Mouse (Mus musculus) neural tube, embryonic 14.5 days (tissue): ENCODE results near the gene Krt87. TPM values are rescaled to one million over a fixed set of nuclear protein-coding genes. Genes with fewer than 3 reads are reported as not detected.

Experiments
- ATAC-seq: fragments of 200-750 bp; cut with Nextera tagmentation; 2 replicates; pipeline ENCODE4 v1.8.0; 2017; ENCODE audit warnings: low read depth, mild to moderate bottlenecking, moderate TSS enrichment, moderate library complexity
- H3K27ac ChIP-seq: fragments of 300-500 bp; sonication (generic); 2 replicates; pipeline ENCODE4 v1.5.1; 2014; ENCODE audit warnings: low read depth, mild to moderate bottlenecking, control low read depth, low read length, moderate library complexity, mixed read lengths
- H3K27me3 ChIP-seq: fragments of 300-500 bp; sonication (generic); 2 replicates; pipeline ENCODE4 v1.6.1; 2014; ENCODE audit warnings: low read length; ENCODE audit not compliant: control insufficient read depth, insufficient read depth
- H3K36me3 ChIP-seq: fragments of 300-500 bp; sonication (generic); 2 replicates; pipeline ENCODE4 v1.6.1; 2014; ENCODE audit warnings: low read length, mixed read lengths; ENCODE audit not compliant: control insufficient read depth, insufficient read depth
- H3K4me1 ChIP-seq: fragments of 300-500 bp; sonication (generic); 2 replicates; pipeline ENCODE4 v1.6.1; 2014; ENCODE audit warnings: low read length; ENCODE audit not compliant: control insufficient read depth, insufficient read depth
- H3K4me2 ChIP-seq: fragments of 300-500 bp; sonication (generic); 2 replicates; pipeline ENCODE4 v1.6.1; 2014; ENCODE audit warnings: mild to moderate bottlenecking, low read depth, low read length, control low read depth
- H3K4me3 ChIP-seq: fragments of 300-500 bp; sonication (generic); 2 replicates; pipeline ENCODE4 v1.5.1; 2014; ENCODE audit warnings: low read depth, low read length, control low read depth, mixed read lengths
- H3K9ac ChIP-seq: fragments of 300-500 bp; sonication (generic); replicated peaks from 2 replicates; pipeline ENCODE4 v1.6.1; 2014; ENCODE audit warnings: low read depth, mild to moderate bottlenecking, control low read depth, low read length, mixed read lengths
- H3K9me3 ChIP-seq: fragments of 300-500 bp; sonication (generic); 2 replicates; pipeline ENCODE4 v1.6.1; 2016; ENCODE audit warnings: low read length; ENCODE audit not compliant: control insufficient read depth
- WGBS: fragments of 180-500 bp; shearing (Covaris S2); extraction: QIAGEN DNeasy Blood & Tissue Kit; methylation state at CpG from one replicate; pipeline ENCODE4 v1.1.7; 2014; 5-methylcytosine and 5-hydroxymethylcytosine counted together
- polyA plus RNA-seq: library from polyadenylated mRNA; unstranded; fragments of >200 nt; fragmentation: Nextera tagmentation; extraction: Ambion mirVana; gene quantifications from 2 replicates; pipeline ENCODE4 v1.2.1, GENCODE M21; 2014

Gene Krt87
- polyA plus RNA-seq, 1 experiment from 2014 or later = 0.19 TPM

DNA sequence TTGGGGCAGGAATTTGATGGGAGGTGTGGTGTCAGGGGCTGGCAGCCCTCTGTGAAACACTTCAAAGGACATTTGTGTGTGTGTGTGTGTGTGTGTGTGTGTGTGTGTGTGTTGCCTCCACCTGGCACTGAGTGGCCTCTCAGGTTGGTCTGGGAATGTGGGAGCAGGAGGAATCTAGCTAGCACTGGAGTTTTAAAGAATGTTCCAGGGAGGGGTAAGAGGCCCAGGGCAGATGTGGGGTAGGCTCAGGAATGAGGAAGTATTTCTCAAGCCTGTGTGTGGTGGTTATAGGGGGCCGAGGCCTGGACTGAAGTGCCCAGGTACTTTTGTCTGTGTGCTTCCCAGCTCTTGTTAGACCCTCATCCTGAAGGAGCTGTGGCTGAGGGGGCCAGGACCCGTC is 27.8 kb downstream of the Krt87 start, which contains the start of gene Krt7:
Gene Krt7, plus strand, starts transcription at position 269 of the 400 bp plus-strand sequence.
- 50% methylated on average over 2 of the region's 2 CpGs for WGBS
- no peak within 1 kb of the TSS for H3K4me2 ChIP-seq
- no peak within 1 kb of the TSS for H3K9ac ChIP-seq
- no peaks in the 10 kb centered on the region for H3K4me1 ChIP-seq
- no peaks in the 10 kb centered on the region for H3K36me3 ChIP-seq
- H3K4me3 ChIP-seq = no peak within 1 kb of the TSS
- H3K27me3 ChIP-seq = peaks cover 9% of the 10 kb centered on the region
- no peak for ATAC-seq
- no peaks in the 10 kb centered on the region for H3K9me3 ChIP-seq
- H3K27ac ChIP-seq = no peak within 1 kb of the TSS

DNA sequence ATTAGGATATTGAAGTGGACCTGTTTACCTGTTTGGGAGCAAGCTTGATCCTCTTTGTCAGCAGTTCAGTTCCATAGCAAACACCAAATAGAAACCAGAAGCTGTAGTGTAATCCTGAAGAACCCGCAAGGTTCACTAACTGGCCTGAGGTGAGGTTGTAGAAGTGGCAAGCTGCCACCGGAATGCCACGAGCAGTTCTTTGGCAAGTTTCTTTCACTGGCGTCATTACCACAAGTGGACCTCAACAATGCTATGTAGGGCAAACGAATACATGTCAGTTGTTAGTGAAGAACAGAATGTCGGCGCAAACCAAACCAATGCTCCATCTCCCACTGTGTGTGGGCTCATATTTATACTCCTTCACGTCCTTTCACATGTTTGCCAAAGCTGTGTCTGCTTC is 40.3 kb downstream of the Krt87 start:
- no peak for ATAC-seq

DNA sequence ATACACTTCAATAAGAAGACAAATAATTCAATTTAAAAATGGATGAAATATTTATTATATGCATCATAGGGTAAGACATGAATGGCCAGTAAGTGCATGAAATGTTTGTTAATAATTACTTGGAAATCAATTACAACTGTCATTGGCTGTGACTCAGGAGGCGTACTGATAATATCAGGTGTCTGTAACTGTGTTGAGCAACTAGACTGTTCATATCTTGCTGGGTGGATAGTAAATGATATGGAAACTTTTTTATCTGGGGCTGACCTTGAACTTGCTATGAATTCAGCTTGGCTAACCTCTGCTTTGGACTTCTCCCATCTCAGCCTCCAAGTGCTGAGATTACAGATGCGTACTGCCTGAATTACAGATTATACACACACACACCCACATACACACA is 40.9 kb downstream of the Krt87 start:
- no peak overlapping the region for H3K4me3 ChIP-seq
- H3K9ac ChIP-seq = no peak overlapping the region
- no peaks in the 10 kb centered on the region for H3K27me3 ChIP-seq
- H3K36me3 ChIP-seq = no peaks in the 10 kb centered on the region
- no peak overlapping the region for H3K4me2 ChIP-seq
- no peaks in the 10 kb centered on the region for H3K4me1 ChIP-seq
- no peaks in the 10 kb centered on the region for H3K9me3 ChIP-seq
- no peak for ATAC-seq
- 93% methylated on average over 2 of the region's 2 CpGs for WGBS
- no peak overlapping the region for H3K27ac ChIP-seq

More for the DNA sequence above, 40.3 kb downstream of the Krt87 start:
- no peak overlapping the region for H3K4me3 ChIP-seq
- no peaks in the 10 kb centered on the region for H3K27me3 ChIP-seq
- no peaks in the 10 kb centered on the region for H3K9me3 ChIP-seq
- H3K4me1 ChIP-seq = no peaks in the 10 kb centered on the region
- no peak overlapping the region for H3K4me2 ChIP-seq
- H3K9ac ChIP-seq = no peak overlapping the region
- H3K27ac ChIP-seq = no peak overlapping the region
- 87% methylated on average over 8 of the region's 8 CpGs for WGBS
- no peaks in the 10 kb centered on the region for H3K36me3 ChIP-seq

GRCm38 (mm10) chr15:101396921-101397320 is 41.7 kb downstream of the Krt87 start:
- Histone ChIP-seq H3K27ac (no peak overlapping the region), H3K4me3 (no peak overlapping the region), H3K9me3 (no peaks in the 10 kb centered on the region), H3K9ac (no peak overlapping the region), H3K36me3 (no peaks in the 10 kb centered on the region), H3K4me2 (no peak overlapping the region), H3K4me1 (no peaks in the 10 kb centered on the region), H3K27me3 (no peaks in the 10 kb centered on the region)
- no peak for ATAC-seq
- WGBS = 76% methylated on average over 3 of the region's 3 CpGs

- H3K36me3 ChIP-seq = no peaks in the 10 kb centered on the region
- no peaks in the 10 kb centered on the region for H3K4me1 ChIP-seq
- ATAC-seq = no peak
- H3K27me3 ChIP-seq = no peaks in the 10 kb centered on the region
- H3K4me3 ChIP-seq = no peak overlapping the region
- no peak overlapping the region for H3K27ac ChIP-seq
- 37% methylated on average over 7 of the region's 7 CpGs for WGBS
- H3K4me2 ChIP-seq = no peak overlapping the region
- H3K9me3 ChIP-seq = no peaks in the 10 kb centered on the region
- H3K9ac ChIP-seq = no peak overlapping the region
Measured at GRCm38 (mm10) chr15:101396466-101396865, 42.1 kb downstream of the Krt87 start.

DNA sequence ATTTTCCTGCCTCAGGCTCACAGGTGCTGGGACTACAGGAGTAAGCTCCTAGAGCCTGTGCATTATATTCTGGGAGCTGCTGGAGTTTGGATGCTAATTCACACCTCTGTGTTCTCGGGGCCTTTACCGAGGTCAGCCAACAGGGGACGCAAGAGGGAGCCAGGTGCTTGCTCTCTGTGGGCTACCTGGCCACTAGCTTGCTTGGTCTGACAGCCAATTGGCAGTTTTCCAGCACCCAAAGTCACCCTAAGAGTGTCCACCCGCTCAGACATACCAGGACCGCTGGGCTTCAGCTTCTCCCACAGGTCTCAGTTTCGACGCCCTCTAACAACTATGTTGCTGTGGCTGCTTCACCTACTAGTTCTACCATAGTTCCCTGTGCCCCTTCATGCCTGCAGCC is 43.7 kb downstream of the Krt87 start:
- WGBS = 63% methylated on average over 7 of the region's 7 CpGs
- Histone ChIP-seq H3K4me2 (no peak overlapping the region), H3K27ac (no peak overlapping the region), H3K9me3 (no peaks in the 10 kb centered on the region), H3K27me3 (no peaks in the 10 kb centered on the region), H3K4me3 (no peak overlapping the region), H3K4me1 (no peaks in the 10 kb centered on the region), H3K9ac (no peak overlapping the region), H3K36me3 (no peaks in the 10 kb centered on the region)
- no peak for ATAC-seq

DNA sequence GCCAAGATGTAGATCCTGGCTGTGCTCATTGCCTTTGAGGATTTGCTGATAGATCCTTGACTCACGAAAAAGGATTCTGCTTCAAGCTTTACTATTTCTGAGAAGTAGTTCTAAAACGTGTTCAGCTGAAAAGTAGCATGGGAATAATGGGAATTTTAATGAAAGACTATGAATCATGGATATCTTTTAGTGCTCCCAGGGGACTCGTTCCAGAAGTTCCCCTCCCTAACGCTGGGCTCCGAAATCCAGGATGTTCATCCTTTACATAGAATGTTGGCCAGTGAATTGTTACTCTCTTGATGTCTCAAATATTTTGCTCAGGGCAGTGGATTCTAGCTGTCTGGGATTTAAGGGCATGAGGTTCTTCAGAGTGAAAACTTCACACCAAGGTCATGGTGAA is 46.4 kb downstream of the Krt87 start:
- Histone ChIP-seq H3K4me1 (no peaks in the 10 kb centered on the region), H3K9ac (no peak overlapping the region), H3K4me2 (no peak overlapping the region), H3K27ac (no peak overlapping the region), H3K27me3 (no peaks in the 10 kb centered on the region), H3K9me3 (no peaks in the 10 kb centered on the region), H3K4me3 (no peak overlapping the region), H3K36me3 (no peaks in the 10 kb centered on the region)
- 68% methylated on average over 5 of the region's 5 CpGs for WGBS
- ATAC-seq = no peak

- Histone ChIP-seq H3K9ac (no peak overlapping the region), H3K27ac (no peak overlapping the region), H3K4me2 (no peak overlapping the region), H3K4me3 (no peak overlapping the region), H3K36me3 (no peaks in the 10 kb centered on the region), H3K4me1 (no peaks in the 10 kb centered on the region), H3K9me3 (no peaks in the 10 kb centered on the region), H3K27me3 (no peaks in the 10 kb centered on the region)
- WGBS = 89% methylated on average over 5 of the region's 5 CpGs
- no peak for ATAC-seq
Measured at GRCm38 (mm10) chr15:101390203-101390602, 48.4 kb downstream of the Krt87 start.

- ATAC-seq = no peak
- no peaks in the 10 kb centered on the region for H3K9me3 ChIP-seq
- H3K9ac ChIP-seq = no peak overlapping the region
- no peaks in the 10 kb centered on the region for H3K27me3 ChIP-seq
- no peaks in the 10 kb centered on the region for H3K36me3 ChIP-seq
- WGBS = 67% methylated on average over 5 of the region's 5 CpGs
- no peaks in the 10 kb centered on the region for H3K4me1 ChIP-seq
- H3K27ac ChIP-seq = no peak overlapping the region
- H3K4me3 ChIP-seq = no peak overlapping the region
- H3K4me2 ChIP-seq = no peak overlapping the region
Measured at GRCm38 (mm10) chr15:101388034-101388541, 50.5 kb downstream of the Krt87 start.
